Mouse (Mus musculus) embryonic fibroblast, embryonic 13.5 days (primary cell): ENCODE results near the gene Camk2g. TPM values are rescaled to one million over a fixed set of nuclear protein-coding genes. Genes with fewer than 3 reads are reported as not detected.

Experiments used
- H3K27ac ChIP-seq: 2 replicates; pipeline ENCODE4 v1.5.1; 2012; ENCODE audit warnings: low read length, control low read depth, inconsistent platforms; ENCODE audit not compliant: insufficient read depth
- H3K4me1 ChIP-seq: 2 replicates; pipeline ENCODE4 v1.6.1; 2011; ENCODE audit warnings: low read length; ENCODE audit not compliant: control insufficient read depth, insufficient read depth
- H3K4me3 ChIP-seq: 2 replicates; pipeline ENCODE4 v1.5.1; 2011; ENCODE audit warnings: mild to moderate bottlenecking, control low read depth, low read length; ENCODE audit not compliant: insufficient read depth
- CTCF ChIP-seq: IDR thresholded peaks from 2 replicates; pipeline ENCODE4 v1.5.1; 2011; ENCODE audit warnings: mild to moderate bottlenecking, control low read depth, low read length, moderate library complexity, borderline replicate concordance; ENCODE audit not compliant: insufficient read depth
- POLR2A ChIP-seq: IDR thresholded peaks from 2 replicates; pipeline ENCODE4 v1.6.1; 2011; ENCODE audit warnings: low read depth, mild to moderate bottlenecking, control low read depth, low read length, moderate library complexity
- polyA plus RNA-seq: library from polyadenylated mRNA; stranded (reverse); fragments of >200 nt; gene quantifications from 2 replicates; pipeline ENCODE4 v1.2.4, GENCODE M21; 2011; ENCODE audit warnings: low read depth; ENCODE audit not compliant: missing spikeins, insufficient read length

Camk2g gene
- polyA plus RNA-seq = 105 and 138 TPM in 2 replicates

DNA sequence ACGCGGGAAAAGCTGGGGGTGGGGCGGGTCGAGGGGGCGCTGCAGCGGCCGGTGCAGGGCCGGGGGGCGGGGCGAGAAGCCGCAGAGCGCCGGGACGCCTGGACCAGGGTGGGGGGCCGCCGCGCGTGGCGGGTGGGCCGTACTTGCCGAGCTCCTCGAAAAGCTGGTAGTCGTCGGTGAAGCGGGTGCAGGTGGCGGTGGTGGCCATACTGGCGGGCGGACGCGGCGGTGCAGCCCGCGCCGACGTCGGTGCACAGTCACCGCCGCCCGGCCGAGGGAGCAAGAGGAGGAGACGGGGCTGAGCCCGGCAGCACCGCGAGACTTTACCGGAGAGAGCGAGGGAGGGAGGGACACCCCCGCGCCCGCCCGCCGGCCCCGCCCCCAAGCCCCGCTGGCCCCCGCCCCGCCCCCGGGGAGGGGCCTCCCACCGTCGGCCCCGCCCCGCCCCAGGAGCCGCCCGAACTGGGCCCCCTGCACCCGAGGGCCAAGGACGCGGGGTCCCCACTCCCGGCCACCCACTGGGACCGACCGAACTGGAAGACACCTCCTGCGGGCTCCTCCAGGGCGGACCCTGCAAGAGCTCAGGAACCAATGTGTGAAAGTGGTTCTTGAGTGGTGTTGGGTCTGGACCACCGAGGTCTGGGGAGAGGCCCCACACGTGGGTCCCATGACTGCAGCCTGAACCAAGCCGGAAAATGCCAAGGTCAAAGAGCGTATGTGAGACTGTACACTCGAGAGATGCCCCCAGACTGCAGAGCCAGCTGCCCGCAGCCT lies at the start of gene Camk2g:
Gene Camk2g (minus strand): TSS at position 331 of the 774 bp plus-strand sequence.
- peak; percentile 80 for TF ChIP-seq POLR2A
- no peak for TF ChIP-seq CTCF
- H3K4me1 ChIP-seq = peaks cover 7% of the 10 kb centered on the region
- peak within 1 kb of the TSS; percentile 83 for H3K27ac ChIP-seq
- peak within 1 kb of the TSS; percentile 77 for H3K4me3 ChIP-seq

- TF ChIP-seq POLR2A (no peak), CTCF (no peak)
- Histone ChIP-seq H3K4me3 (no peak overlapping the region), H3K27ac (no peak overlapping the region), H3K4me1 (peaks cover 14% of the 10 kb centered on the region; the same call in 1 of the 2 replicates)
Observed at GRCm38 (mm10) chr14:20842629-20843028, 48.7 kb upstream of the Camk2g start.

- Histone ChIP-seq H3K4me3 (no peak overlapping the region), H3K27ac (no peak overlapping the region), H3K4me1 (peaks cover 14% of the 10 kb centered on the region; the same call in 1 of the 2 replicates)
- TF ChIP-seq POLR2A = no peak
Observed at GRCm38 (mm10) chr14:20841526-20841925, 47.6 kb upstream of the Camk2g start.

- no peak for TF ChIP-seq CTCF
- TF ChIP-seq POLR2A = no peak
- no peak overlapping the region for H3K27ac ChIP-seq
- peak overlapping the region; percentile 65 for H3K4me3 ChIP-seq
- H3K4me1 ChIP-seq = peaks cover 13% of the 10 kb centered on the region
Observed at GRCm38 (mm10) chr14:20837681-20838080, 43.8 kb upstream of the Camk2g start.

GRCm38 (mm10) chr14:20836905-20837376 lies 43.1 kb upstream of the Camk2g start:
- Histone ChIP-seq H3K27ac (0 out of 2 replicates have a peak overlapping the region, but pooled peaks have one; percentile 10), H3K4me1 (peaks cover 13% of the 10 kb centered on the region), H3K4me3 (peak overlapping the region; percentile 65)
- no peak for TF ChIP-seq CTCF
- no peak for TF ChIP-seq POLR2A

DNA sequence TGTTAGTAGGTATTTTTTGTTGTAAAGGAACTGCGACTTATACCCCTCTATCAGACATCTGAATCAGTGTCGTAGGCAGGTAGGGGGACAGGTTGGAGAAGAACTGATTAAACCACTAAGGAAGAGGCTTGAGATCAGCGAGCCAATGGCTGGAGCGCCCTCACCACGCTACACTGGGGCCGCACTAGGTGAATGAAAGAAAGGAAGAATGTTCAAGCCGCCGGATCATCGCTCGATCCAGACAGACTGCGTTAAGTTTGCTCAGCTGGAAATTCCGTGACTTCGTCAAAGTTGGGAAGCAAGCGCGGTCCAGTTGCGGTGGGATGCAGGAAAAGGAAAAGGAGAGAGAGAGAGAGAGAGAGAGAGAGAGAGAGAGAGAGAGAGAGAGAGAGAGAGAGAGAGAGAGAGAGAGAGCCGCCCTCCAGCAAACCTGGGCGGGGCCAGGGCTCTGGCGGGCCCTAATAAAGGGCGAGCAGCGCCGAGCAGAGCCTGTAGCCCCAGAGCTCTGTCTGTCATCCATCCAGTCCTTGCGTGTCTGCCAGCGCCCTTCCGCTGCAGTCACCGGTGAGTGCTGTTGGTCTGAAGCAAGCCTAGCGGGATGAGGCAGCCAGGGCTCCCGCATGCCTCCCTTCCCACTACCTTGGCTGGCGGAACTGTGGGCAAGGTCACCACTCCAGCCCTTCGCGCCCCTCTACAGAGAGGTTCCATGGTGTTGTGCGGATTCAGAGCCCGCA lies 42.5 kb upstream of the Camk2g start, which contains the start of gene Plau:
Gene Plau (plus strand): TSS at position 490 of the 734 bp plus-strand sequence.
- peak within 1 kb of the TSS; percentile 12; the same call in 1 of the 2 replicates for H3K27ac ChIP-seq
- TF ChIP-seq CTCF (no peak), POLR2A (peak; percentile 99)
- H3K4me1 ChIP-seq = peaks cover 14% of the 10 kb centered on the region

DNA sequence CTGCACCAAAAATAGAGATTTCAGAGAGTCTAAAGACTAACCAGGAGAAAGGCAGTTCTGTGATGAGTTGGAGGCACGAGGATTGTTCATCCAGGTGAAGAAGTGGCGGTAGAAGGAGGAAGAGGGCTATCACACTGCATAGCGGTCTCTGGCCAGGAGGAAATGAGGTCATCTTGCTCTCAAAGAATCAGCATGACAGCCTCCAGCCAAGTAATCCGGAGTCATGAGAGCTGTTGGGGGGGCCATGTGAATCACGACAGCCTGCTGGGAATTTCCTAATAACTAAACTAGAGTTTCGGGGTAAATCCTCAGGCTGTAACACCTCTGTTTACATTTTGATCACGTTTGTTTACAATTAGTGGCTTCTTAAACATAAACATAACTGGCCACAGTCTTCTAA lies 40.2 kb upstream of the Camk2g start:
- H3K27ac ChIP-seq = no peak overlapping the region
- TF ChIP-seq CTCF (no peak), POLR2A (no peak)
- peaks cover 17% of the 10 kb centered on the region for H3K4me1 ChIP-seq
- H3K4me3 ChIP-seq = no peak overlapping the region

More for the DNA sequence above, 42.5 kb upstream of the Camk2g start, which contains the start of gene Plau:
- H3K4me3 ChIP-seq = peak within 1 kb of the TSS; percentile 65

DNA sequence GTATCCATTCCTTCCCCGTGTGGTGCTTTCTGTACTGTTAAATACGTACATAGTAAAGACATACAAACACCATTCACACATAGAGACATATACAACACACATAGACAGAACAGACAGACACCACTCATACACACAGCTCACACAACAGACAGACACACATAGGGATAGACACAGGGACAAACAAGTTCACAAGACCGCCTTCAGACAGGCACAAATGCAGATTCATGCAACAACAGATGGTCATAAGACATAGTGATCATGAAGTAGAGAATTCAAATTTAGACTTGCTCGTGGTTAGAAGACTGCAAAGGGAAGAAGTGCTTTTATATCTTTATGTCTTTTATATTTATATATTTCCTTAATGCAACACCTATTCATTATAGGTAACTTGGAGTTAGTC lies 39.6 kb upstream of the Camk2g start:
- H3K27ac ChIP-seq = no peak overlapping the region
- peaks cover 16% of the 10 kb centered on the region for H3K4me1 ChIP-seq
- H3K4me3 ChIP-seq = no peak overlapping the region
- no peak for TF ChIP-seq CTCF
- no peak for TF ChIP-seq POLR2A

DNA sequence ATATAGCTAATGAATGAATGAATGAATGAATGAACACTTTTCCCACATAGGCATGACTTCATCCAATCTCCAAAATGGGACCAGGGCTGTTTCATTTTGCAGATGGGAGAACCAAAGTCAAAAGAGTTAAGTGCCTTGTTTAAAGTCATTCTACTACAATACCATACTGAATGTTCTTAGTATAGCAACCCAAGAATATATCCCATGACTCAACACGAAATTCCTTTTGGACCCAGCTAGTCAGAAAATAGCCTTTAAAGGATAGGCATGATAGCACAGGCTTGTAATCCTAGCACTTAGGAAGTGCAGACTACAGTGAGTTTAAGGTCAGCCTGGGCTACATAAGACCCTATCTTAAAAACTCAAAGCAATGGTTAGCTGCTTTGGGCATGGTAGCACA lies 38.0 kb upstream of the Camk2g start:
- Histone ChIP-seq H3K4me3 (no peak overlapping the region), H3K27ac (peak overlapping the region; percentile 92), H3K4me1 (peaks cover 13% of the 10 kb centered on the region)
- no peak for TF ChIP-seq POLR2A
- no peak for TF ChIP-seq CTCF
